Mouse (Mus musculus): ENCODE measurements at regions not wholly inside any gene's neighbourhood (a gene's known extent, or its start where the extent isn't known, plus 50 kb on each side); places are given as distances from the start of the nearest gene placed in this dataset.

GRCm38 (mm10) chr2:50668789-50669188 is 372.2 kb upstream of the Mmadhc start:
- Histone ChIP-seq H3K4me3 (no peak overlapping the region), H3K36me3 (no peaks in the 10 kb centered on the region), H3K9ac (no peak overlapping the region), H3K4me2 (no peak overlapping the region), H3K4me1 (peaks cover 5% of the 10 kb centered on the region), H3K27ac (no peak overlapping the region), H3K9me3 (no peaks in the 10 kb centered on the region), H3K27me3 (no peaks in the 10 kb centered on the region)
- no peak for ATAC-seq (ENCODE audit: insufficient number of reproducible peaks, low FRiP score, low TSS enrichment, low read depth)
- 46% methylated on average over 1 of the region's 1 CpGs for WGBS

- 48% methylated on average over 3 of the region's 3 CpGs for WGBS
- Histone ChIP-seq H3K9ac (no peak overlapping the region), H3K27ac (no peak overlapping the region), H3K36me3 (no peaks in the 10 kb centered on the region), H3K4me1 (peaks cover 5% of the 10 kb centered on the region), H3K27me3 (no peaks in the 10 kb centered on the region), H3K9me3 (no peaks in the 10 kb centered on the region), H3K4me3 (no peak overlapping the region), H3K4me2 (no peak overlapping the region)
- no peak for ATAC-seq (ENCODE audit: insufficient number of reproducible peaks, low FRiP score, low TSS enrichment, low read depth)
These were observed 370.6 kb upstream of the Mmadhc start for GRCm38 (mm10) chr2:50667180-50667579.

GRCm38 (mm10) chr2:50662504-50662903 is 365.9 kb upstream of the Mmadhc start:
- ATAC-seq (ENCODE audit: insufficient number of reproducible peaks, low FRiP score, low TSS enrichment, low read depth): no peak
- H3K27ac ChIP-seq: no peak overlapping the region
- H3K9me3 ChIP-seq: no peaks in the 10 kb centered on the region
- no peak overlapping the region for H3K4me3 ChIP-seq
- H3K36me3 ChIP-seq: no peaks in the 10 kb centered on the region
- H3K4me2 ChIP-seq: no peak overlapping the region
- H3K9ac ChIP-seq: no peak overlapping the region
- no peaks in the 10 kb centered on the region for H3K27me3 ChIP-seq
- H3K4me1 ChIP-seq: no peaks in the 10 kb centered on the region
- WGBS: 80% methylated on average over 1 of the region's 1 CpGs

- H3K27me3 ChIP-seq: no peaks in the 10 kb centered on the region
- no peak for ATAC-seq (ENCODE audit: insufficient number of reproducible peaks, low FRiP score, low TSS enrichment, low read depth)
- H3K9me3 ChIP-seq: no peaks in the 10 kb centered on the region
- H3K36me3 ChIP-seq: no peaks in the 10 kb centered on the region
- WGBS: 57% methylated on average over 2 of the region's 2 CpGs
- peaks cover 2% of the 10 kb centered on the region; the same call in 1 of the 2 replicates for H3K4me1 ChIP-seq
- H3K4me3 ChIP-seq: no peak overlapping the region
- no peak overlapping the region for H3K4me2 ChIP-seq
- no peak overlapping the region for H3K27ac ChIP-seq
- H3K9ac ChIP-seq: no peak overlapping the region
These were observed 363.4 kb upstream of the Mmadhc start for GRCm38 (mm10) chr2:50660000-50660399.

GRCm38 (mm10) chr2:50657826-50658225 is 361.2 kb upstream of the Mmadhc start:
- Histone ChIP-seq H3K27ac (no peak overlapping the region), H3K4me3 (no peak overlapping the region), H3K9ac (no peak overlapping the region), H3K9me3 (no peaks in the 10 kb centered on the region), H3K36me3 (no peaks in the 10 kb centered on the region), H3K4me2 (no peak overlapping the region), H3K4me1 (peaks cover 5% of the 10 kb centered on the region; the same call in 1 of the 2 replicates), H3K27me3 (no peaks in the 10 kb centered on the region)
- 49% methylated on average over 7 of the region's 7 CpGs for WGBS
- ATAC-seq (ENCODE audit: insufficient number of reproducible peaks, low FRiP score, low TSS enrichment, low read depth): no peak

GRCm38 (mm10) chr2:50656351-50656750 is 359.8 kb upstream of the Mmadhc start:
- Histone ChIP-seq H3K27ac (no peak overlapping the region), H3K4me3 (no peak overlapping the region), H3K4me2 (no peak overlapping the region), H3K9ac (no peak overlapping the region), H3K9me3 (no peaks in the 10 kb centered on the region), H3K27me3 (no peaks in the 10 kb centered on the region), H3K4me1 (peaks cover 5% of the 10 kb centered on the region; the same call in 1 of the 2 replicates), H3K36me3 (no peaks in the 10 kb centered on the region)
- 82% methylated on average over 6 of the region's 6 CpGs for WGBS
- ATAC-seq (ENCODE audit: insufficient number of reproducible peaks, low FRiP score, low TSS enrichment, low read depth): no peak

GRCm38 (mm10) chr2:50654953-50655324 is 358.3 kb upstream of the Mmadhc start:
- ATAC-seq (ENCODE audit: insufficient number of reproducible peaks, low FRiP score, low TSS enrichment, low read depth): no peak
- Histone ChIP-seq H3K27ac (no peak overlapping the region), H3K27me3 (no peaks in the 10 kb centered on the region), H3K36me3 (no peaks in the 10 kb centered on the region), H3K9ac (no peak overlapping the region), H3K4me2 (no peak overlapping the region), H3K4me3 (no peak overlapping the region), H3K9me3 (no peaks in the 10 kb centered on the region), H3K4me1 (peaks cover 5% of the 10 kb centered on the region; the same call in 1 of the 2 replicates)
- WGBS: 52% methylated on average over 7 of the region's 7 CpGs

GRCm38 (mm10) chr2:50654221-50654952 is 357.8 kb upstream of the Mmadhc start:
- Histone ChIP-seq H3K36me3 (no peaks in the 10 kb centered on the region), H3K4me3 (no peak overlapping the region), H3K4me1 (peaks cover 5% of the 10 kb centered on the region; the same call in 1 of the 2 replicates), H3K27ac (no peak overlapping the region), H3K9me3 (no peaks in the 10 kb centered on the region), H3K9ac (no peak overlapping the region), H3K27me3 (no peaks in the 10 kb centered on the region), H3K4me2 (no peak overlapping the region)
- no peak for ATAC-seq (ENCODE audit: insufficient number of reproducible peaks, low FRiP score, low TSS enrichment, low read depth)
- WGBS: 78% methylated on average over 8 of the region's 8 CpGs

GRCm38 (mm10) chr2:50653121-50653615 is 356.6 kb upstream of the Mmadhc start:
- WGBS: 90% methylated on average over 3 of the region's 3 CpGs
- H3K9me3 ChIP-seq: no peaks in the 10 kb centered on the region
- H3K27me3 ChIP-seq: no peaks in the 10 kb centered on the region
- H3K4me3 ChIP-seq: no peak overlapping the region
- H3K36me3 ChIP-seq: no peaks in the 10 kb centered on the region
- no peak overlapping the region for H3K4me2 ChIP-seq
- no peak overlapping the region for H3K27ac ChIP-seq
- no peak overlapping the region for H3K9ac ChIP-seq
- no peak for ATAC-seq (ENCODE audit: insufficient number of reproducible peaks, low FRiP score, low TSS enrichment, low read depth)
- peaks cover 5% of the 10 kb centered on the region; the same call in 1 of the 2 replicates for H3K4me1 ChIP-seq

GRCm38 (mm10) chr2:50649656-50650055 is 353.1 kb upstream of the Mmadhc start:
- Histone ChIP-seq H3K4me3 (no peak overlapping the region), H3K27ac (no peak overlapping the region), H3K4me2 (no peak overlapping the region), H3K27me3 (no peaks in the 10 kb centered on the region), H3K9ac (no peak overlapping the region), H3K36me3 (no peaks in the 10 kb centered on the region), H3K4me1 (peaks cover under 1% of the 10 kb centered on the region; the same call in 1 of the 2 replicates), H3K9me3 (no peaks in the 10 kb centered on the region)
- WGBS: 63% methylated on average over 3 of the region's 3 CpGs
- no peak for ATAC-seq (ENCODE audit: insufficient number of reproducible peaks, low FRiP score, low TSS enrichment, low read depth)

GRCm38 (mm10) chr2:50643219-50643618 is 346.6 kb upstream of the Mmadhc start:
- H3K9ac ChIP-seq: no peak overlapping the region
- 73% methylated on average over 5 of the region's 5 CpGs for WGBS
- no peaks in the 10 kb centered on the region for H3K4me1 ChIP-seq
- H3K27me3 ChIP-seq: no peaks in the 10 kb centered on the region
- H3K4me2 ChIP-seq: no peak overlapping the region
- H3K36me3 ChIP-seq: no peaks in the 10 kb centered on the region
- H3K4me3 ChIP-seq: no peak overlapping the region
- no peak overlapping the region for H3K27ac ChIP-seq
- no peak for ATAC-seq (ENCODE audit: insufficient number of reproducible peaks, low FRiP score, low TSS enrichment, low read depth)
- no peaks in the 10 kb centered on the region for H3K9me3 ChIP-seq

- no peak for ATAC-seq (ENCODE audit: insufficient number of reproducible peaks, low FRiP score, low TSS enrichment, low read depth)
- no peaks in the 10 kb centered on the region for H3K36me3 ChIP-seq
- H3K4me3 ChIP-seq: no peak overlapping the region
- no peak overlapping the region for H3K9ac ChIP-seq
- H3K27me3 ChIP-seq: no peaks in the 10 kb centered on the region
- no peak overlapping the region for H3K4me2 ChIP-seq
- H3K9me3 ChIP-seq: no peaks in the 10 kb centered on the region
- no peak overlapping the region for H3K27ac ChIP-seq
- H3K4me1 ChIP-seq: no peaks in the 10 kb centered on the region
- 58% methylated on average over 2 of the region's 2 CpGs for WGBS
These were observed 345.6 kb upstream of the Mmadhc start for GRCm38 (mm10) chr2:50642198-50642597.

Data from limb, embryonic 15.5 days (tissue).